Mouse (Mus musculus) heart, embryonic 14.5 days (tissue): Measurements from ENCODE around the gene Cacna1c. TPM values are rescaled to one million over a fixed set of nuclear protein-coding genes. Genes with fewer than 3 reads are reported as not detected.

Experiments
- ATAC-seq: fragments of 200-750 bp; cut with Nextera tagmentation; 2 replicates; pipeline ENCODE4 v1.8.0; 2017; ENCODE audit warnings: low read depth, moderate TSS enrichment; ENCODE audit not compliant: insufficient number of reproducible peaks, insufficient read depth, low FRiP score
- H3K27ac ChIP-seq, 2 experiments: fragments of 200-500 bp in 1 of 2; fragments of 300-500 bp in 1 of 2; sonication (generic) in 1 of 2; replicated peaks in 1 of 2; 2 replicates each; pipeline ENCODE4 v1.5.1; 2012 to 2014; ENCODE audit warnings: low read depth in 2 of 2, low read length in 2 of 2, control low read depth in 1 of 2, mild to moderate bottlenecking in 1 of 2, mixed read lengths in 1 of 2; ENCODE audit not compliant: control insufficient read depth in 1 of 2, insufficient read depth in 1 of 2
- H3K27me3 ChIP-seq: fragments of 300-500 bp; sonication (generic); 2 replicates; pipeline ENCODE4 v1.6.1; 2014; ENCODE audit warnings: mild to moderate bottlenecking, low read length, control low read depth; ENCODE audit not compliant: control insufficient read depth, insufficient read depth
- H3K36me3 ChIP-seq: fragments of 300-500 bp; sonication (generic); 2 replicates; pipeline ENCODE4 v1.6.1; 2014; ENCODE audit warnings: mild to moderate bottlenecking, control low read depth, low read length, mixed read lengths; ENCODE audit not compliant: control insufficient read depth, insufficient read depth
- H3K4me1 ChIP-seq, 2 experiments: fragments of 200-500 bp in 1 of 2; fragments of 300-500 bp in 1 of 2; sonication (generic) in 1 of 2; 2 replicates each; pipeline ENCODE4 v1.6.1; 2012 to 2014; ENCODE audit warnings: low read length in 2 of 2, control low read depth in 1 of 2, mixed read lengths in 1 of 2; ENCODE audit not compliant: control insufficient read depth in 2 of 2, insufficient read depth in 2 of 2
- H3K4me2 ChIP-seq: fragments of 300-500 bp; sonication (generic); 2 replicates; pipeline ENCODE4 v1.6.1; 2014; ENCODE audit warnings: mild to moderate bottlenecking, low read length
- H3K4me3 ChIP-seq, 2 experiments: fragments of 200-500 bp in 1 of 2; fragments of 300-500 bp in 1 of 2; sonication (generic) in 1 of 2; 2 replicates each; pipeline ENCODE4 v1.5.1; 2012 to 2014; ENCODE audit warnings: low read length in 2 of 2, mild to moderate bottlenecking in 2 of 2, control low read depth in 1 of 2, low read depth in 1 of 2, moderate library complexity in 1 of 2; ENCODE audit not compliant: control insufficient read depth in 1 of 2, insufficient read depth in 1 of 2
- H3K9ac ChIP-seq: fragments of 300-500 bp; sonication (generic); 2 replicates; pipeline ENCODE4 v1.6.1; 2014; ENCODE audit warnings: mild to moderate bottlenecking, low read length
- H3K9me3 ChIP-seq: fragments of 300-500 bp; sonication (generic); 2 replicates; pipeline ENCODE4 v1.6.1; 2016; ENCODE audit warnings: low read length, control low read depth; ENCODE audit not compliant: control insufficient read depth
- WGBS: fragments of 180-500 bp; shearing (Covaris S2); extraction: QIAGEN DNeasy Blood & Tissue Kit; methylation state at CpG from one replicate; pipeline ENCODE4 v1.1.7; 2014; 5-methylcytosine and 5-hydroxymethylcytosine counted together
- polyA plus RNA-seq: library from polyadenylated mRNA; unstranded; fragments of >200 nt; fragmentation: Nextera tagmentation; extraction: Ambion mirVana; gene quantifications from 2 replicates; pipeline ENCODE4 v1.2.1, GENCODE M21; 2014

Cacna1c gene
- polyA plus RNA-seq, 1 experiment from 2014 or later: 60.9 TPM

GRCm38 (mm10) chr6:118779201-118779600 lies 417.0 kb downstream of the Cacna1c start:
- peaks cover 10 to 30% of the 10 kb centered on the region in 2 experiments for H3K4me1 ChIP-seq
- H3K27me3 ChIP-seq: no peaks in the 10 kb centered on the region
- WGBS: 73% methylated on average over 8 of the region's 8 CpGs
- H3K9me3 ChIP-seq: peaks cover 3% of the 10 kb centered on the region; the same call in 1 of the 2 replicates
- H3K4me3 ChIP-seq: no peak overlapping the region
- H3K27ac ChIP-seq: no peak overlapping the region
- peaks cover 50% of the 10 kb centered on the region for H3K36me3 ChIP-seq
- no peak overlapping the region for H3K4me2 ChIP-seq
- H3K9ac ChIP-seq: no peak overlapping the region
- no peak for ATAC-seq

GRCm38 (mm10) chr6:118777457-118777856 lies 418.8 kb downstream of the Cacna1c start:
- no peak overlapping the region for H3K9ac ChIP-seq
- no peak overlapping the region for H3K27ac ChIP-seq
- H3K27me3 ChIP-seq: no peaks in the 10 kb centered on the region
- H3K4me3 ChIP-seq: no peak overlapping the region
- H3K9me3 ChIP-seq: peaks cover 3% of the 10 kb centered on the region; the same call in 1 of the 2 replicates
- WGBS: 61% methylated on average over 8 of the region's 8 CpGs
- no peak overlapping the region for H3K4me2 ChIP-seq
- peaks cover 8 to 19% of the 10 kb centered on the region in 2 experiments; a peak in 3 of 4 replicates for H3K4me1 ChIP-seq
- no peak for ATAC-seq
- peaks cover 68% of the 10 kb centered on the region for H3K36me3 ChIP-seq

- Histone ChIP-seq H3K4me1 (peaks cover 8 to 14% of the 10 kb centered on the region in 2 experiments; a peak in 2 of 4 replicates), H3K27me3 (no peaks in the 10 kb centered on the region), H3K9ac (no peak overlapping the region), H3K4me2 (no peak overlapping the region), H3K4me3 (no peak overlapping the region), H3K9me3 (peaks cover 3% of the 10 kb centered on the region; the same call in 1 of the 2 replicates), H3K27ac (no peak overlapping the region), H3K36me3 (peaks cover 75% of the 10 kb centered on the region)
- no peak for ATAC-seq
- 69% methylated on average over 9 of the region's 9 CpGs for WGBS
Observed at GRCm38 (mm10) chr6:118776459-118776858, 419.8 kb downstream of the Cacna1c start.

GRCm38 (mm10) chr6:118772581-118772980 lies 423.6 kb downstream of the Cacna1c start:
- 87% methylated on average over 6 of the region's 6 CpGs for WGBS
- Histone ChIP-seq H3K4me3 (no peak overlapping the region), H3K9me3 (peaks cover 3% of the 10 kb centered on the region; the same call in 1 of the 2 replicates), H3K36me3 (peaks cover 65% of the 10 kb centered on the region), H3K9ac (no peak overlapping the region), H3K4me1 (peaks cover 4 to 9% of the 10 kb centered on the region in 2 experiments; a peak in 2 of 4 replicates), H3K27me3 (no peaks in the 10 kb centered on the region), H3K27ac (no peak overlapping the region), H3K4me2 (no peak overlapping the region)
- ATAC-seq: no peak

GRCm38 (mm10) chr6:118771121-118771520 lies 425.1 kb downstream of the Cacna1c start:
- Histone ChIP-seq H3K4me2 (no peak overlapping the region), H3K9me3 (peaks cover 3% of the 10 kb centered on the region; the same call in 1 of the 2 replicates), H3K9ac (no peak overlapping the region), H3K4me3 (no peak overlapping the region), H3K4me1 (peaks cover 0 to 2% of the 10 kb centered on the region in 2 experiments; a peak in 1 of 4 replicates), H3K36me3 (peaks cover 55% of the 10 kb centered on the region), H3K27ac (no peak overlapping the region), H3K27me3 (no peaks in the 10 kb centered on the region)
- ATAC-seq: no peak
- WGBS: 59% methylated on average over 4 of the region's 4 CpGs

- ATAC-seq: no peak
- Histone ChIP-seq H3K4me2 (no peak overlapping the region), H3K36me3 (peaks cover 47% of the 10 kb centered on the region), H3K4me3 (no peak overlapping the region), H3K27ac (no peak overlapping the region), H3K9me3 (peaks cover 3% of the 10 kb centered on the region; the same call in 1 of the 2 replicates), H3K9ac (no peak overlapping the region), H3K4me1 (no peaks in the 10 kb centered on the region), H3K27me3 (no peaks in the 10 kb centered on the region)
- 72% methylated on average over 6 of the region's 6 CpGs for WGBS
Observed at GRCm38 (mm10) chr6:118770396-118770795, 425.8 kb downstream of the Cacna1c start.

- no peaks in the 10 kb centered on the region for H3K4me1 ChIP-seq
- H3K4me3 ChIP-seq: no peak overlapping the region
- H3K27me3 ChIP-seq: no peaks in the 10 kb centered on the region
- H3K4me2 ChIP-seq: no peak overlapping the region
- H3K9ac ChIP-seq: no peak overlapping the region
- no peak overlapping the region for H3K27ac ChIP-seq
- peaks cover 41% of the 10 kb centered on the region for H3K36me3 ChIP-seq
- WGBS: 92% methylated on average over 8 of the region's 8 CpGs
- ATAC-seq: no peak
- peaks cover under 1% of the 10 kb centered on the region; the same call in 1 of the 2 replicates for H3K9me3 ChIP-seq
Observed at GRCm38 (mm10) chr6:118769792-118770191, 426.4 kb downstream of the Cacna1c start.

GRCm38 (mm10) chr6:118767698-118768097 lies 428.5 kb downstream of the Cacna1c start:
- Histone ChIP-seq H3K36me3 (peaks cover 24% of the 10 kb centered on the region), H3K9ac (no peak overlapping the region), H3K27ac (no peak overlapping the region), H3K27me3 (no peaks in the 10 kb centered on the region), H3K4me2 (no peak overlapping the region), H3K4me3 (no peak overlapping the region), H3K9me3 (no peaks in the 10 kb centered on the region), H3K4me1 (no peaks in the 10 kb centered on the region)
- WGBS: 58% methylated on average over 6 of the region's 6 CpGs
- no peak for ATAC-seq
